Mouse (Mus musculus) kidney, adult 2 months (tissue): ENCODE measurements around the gene Ahnak2.

Source experiments
- CTCF ChIP-seq: fragments of 200-500 bp; conservative IDR thresholded peaks from 2 replicates; pipeline ENCODE4 v1.5.1; 2011; ENCODE audit warnings: low read depth, mild to moderate bottlenecking, control low read depth, low read length, moderate library complexity, mixed read lengths; ENCODE audit not compliant: insufficient read depth, insufficient read length
- POLR2A ChIP-seq: fragments of 200-500 bp; IDR thresholded peaks from one replicate; pipeline ENCODE4 v1.6.1; 2011; ENCODE audit warnings: low read depth, low read length, control low read depth

GRCm38 (mm10) chr12:112760154-112760926 lies 42.1 kb downstream of the Ahnak2 start, which contains the start of gene Pld4:
- no peak for TF ChIP-seq CTCF
- no peak for TF ChIP-seq POLR2A
